Mouse (Mus musculus) liver, adult 2 months (tissue): ENCODE measurements around the gene Rbbp4. TPM values are rescaled to one million over a fixed set of nuclear protein-coding genes. Genes with fewer than 3 reads are reported as not detected.

Experiments
- DNase-seq: peaks from one replicate; pipeline ENCODE4 v3.0.0-alpha.2; 2011; ENCODE audit warnings: low read depth, low spot score; ENCODE audit errors: extremely low read depth
- H3K27ac ChIP-seq: fragments of 200-500 bp; replicated peaks from 2 replicates; pipeline ENCODE4 v1.5.1; 2012; ENCODE audit warnings: low read depth, mild to moderate bottlenecking, control low read depth, inconsistent platforms, low read length; ENCODE audit not compliant: insufficient read depth
- H3K27me3 ChIP-seq: fragments of 200-500 bp; 2 replicates; pipeline ENCODE4 v1.6.1; 2012; ENCODE audit warnings: mild to moderate bottlenecking, moderate library complexity, low read length, inconsistent platforms; ENCODE audit not compliant: control insufficient read depth, insufficient read depth
- H3K36me3 ChIP-seq: fragments of 200-500 bp; 2 replicates; pipeline ENCODE4 v1.6.1; 2012; ENCODE audit warnings: low read length, inconsistent platforms; ENCODE audit not compliant: control insufficient read depth, insufficient read depth
- H3K4me1 ChIP-seq: fragments of 200-500 bp; 2 replicates; pipeline ENCODE4 v1.6.1; 2011; ENCODE audit warnings: low read length; ENCODE audit not compliant: control insufficient read depth, insufficient read depth
- H3K4me3 ChIP-seq: fragments of 200-500 bp; 2 replicates; pipeline ENCODE4 v1.5.1; 2011; ENCODE audit warnings: low read depth, mild to moderate bottlenecking, control low read depth, low read length, moderate library complexity; ENCODE audit not compliant: insufficient read depth
- H3K79me2 ChIP-seq: fragments of 200-500 bp; 2 replicates; pipeline ENCODE4 v1.6.1; 2012; ENCODE audit warnings: inconsistent platforms, mild to moderate bottlenecking, low read length, moderate library complexity; ENCODE audit not compliant: control insufficient read depth, insufficient read depth
- H3K9ac ChIP-seq: fragments of 200-500 bp; 2 replicates; pipeline ENCODE4 v1.6.1; 2012; ENCODE audit warnings: low read depth, mild to moderate bottlenecking, control low read depth, inconsistent platforms, low read length
- CTCF ChIP-seq: fragments of 200-500 bp; IDR thresholded peaks from 2 replicates; pipeline ENCODE4 v1.5.1; 2011; ENCODE audit warnings: low read depth, low read length, control low read depth
- POLR2A ChIP-seq: fragments of 200-500 bp; IDR thresholded peaks from 2 replicates; pipeline ENCODE4 v1.6.1; 2011; ENCODE audit warnings: low read length, control low read depth; ENCODE audit not compliant: insufficient read depth; ENCODE audit errors: extremely low read depth
- WGBS: fragments of 180-500 bp; shearing (Covaris S2); methylation state at CpG from one replicate; pipeline ENCODE4 v1.1.7; 2018; 5-methylcytosine and 5-hydroxymethylcytosine counted together
- polyA plus RNA-seq: library from polyadenylated mRNA; depleted of rRNA; stranded (reverse); fragments of >200 nt; gene quantifications from 2 replicates; pipeline ENCODE4 v1.2.3, GENCODE M21; 2012
- total RNA-seq: library from RNA; depleted of rRNA; stranded (reverse); fragments of >200 nt; gene quantifications from 2 replicates; pipeline ENCODE4 v1.2.3, GENCODE M21; 2014

Gene Rbbp4
- total and polyA plus RNA-seq, 2 experiments, result 17.2 to 40.3 TPM

- no peak for DNase-seq
- H3K4me3 ChIP-seq, result no peak overlapping the region
- peaks cover 9% of the 10 kb centered on the region; the same call in 1 of the 2 replicates for H3K4me1 ChIP-seq
- peaks cover 26% of the 10 kb centered on the region for H3K36me3 ChIP-seq
- TF ChIP-seq POLR2A, result no peak
- no peak for TF ChIP-seq CTCF
- H3K9ac ChIP-seq, result no peak overlapping the region
- WGBS, result 97% methylated on average over 3 of the region's 3 CpGs
- H3K27me3 ChIP-seq, result no peaks in the 10 kb centered on the region
- peaks cover 13% of the 10 kb centered on the region; the same call in 1 of the 2 replicates for H3K79me2 ChIP-seq
- H3K27ac ChIP-seq, result no peak overlapping the region
These were observed 4.6 kb upstream of the Rbbp4 start for GRCm38 (mm10) chr4:129339743-129340142.

- Histone ChIP-seq H3K4me3 (peak overlapping the region; percentile 64), H3K36me3 (peaks cover 9% of the 10 kb centered on the region), H3K4me1 (peaks cover 23% of the 10 kb centered on the region), H3K9ac (peak overlapping the region; percentile 51), H3K27ac (peak overlapping the region; percentile 55), H3K27me3 (no peaks in the 10 kb centered on the region), H3K79me2 (peaks cover 21% of the 10 kb centered on the region; the same call in 1 of the 2 replicates)
- TF ChIP-seq POLR2A, result no peak
- DNase-seq, result no peak
- WGBS, result 38% methylated on average over 14 of the region's 14 CpGs
These were observed 1.1 kb upstream of the Rbbp4 start for GRCm38 (mm10) chr4:129336291-129336690.

- Histone ChIP-seq H3K27me3 (no peaks in the 10 kb centered on the region), H3K4me3 (peak overlapping the region; percentile 82), H3K36me3 (peaks cover 7% of the 10 kb centered on the region; the same call in 1 of the 2 replicates), H3K79me2 (peaks cover 26% of the 10 kb centered on the region), H3K27ac (peak overlapping the region; percentile 65), H3K9ac (peak overlapping the region; percentile 93), H3K4me1 (peaks cover 25% of the 10 kb centered on the region)
- DNase-seq, result no peak
- TF ChIP-seq POLR2A (no peak), CTCF (no peak)
- under 1% methylated on average over 62 of the region's 62 CpGs for WGBS
These were observed 424 bp downstream of the Rbbp4 start for GRCm38 (mm10) chr4:129334677-129335215.

GRCm38 (mm10) chr4:129332846-129333245, 2.3 kb downstream of the Rbbp4 start:
- TF ChIP-seq CTCF (no peak), POLR2A (no peak)
- Histone ChIP-seq H3K27ac (peak overlapping the region; percentile 44), H3K79me2 (peaks cover 28% of the 10 kb centered on the region), H3K36me3 (peaks cover 18% of the 10 kb centered on the region), H3K27me3 (no peaks in the 10 kb centered on the region), H3K4me1 (peaks cover 25% of the 10 kb centered on the region), H3K9ac (no peak overlapping the region), H3K4me3 (peak overlapping the region; percentile 20; the same call in 1 of the 2 replicates)
- DNase-seq, result peak; percentile 70
- 2% methylated on average over 1 of the region's 1 CpGs for WGBS

- no peak for TF ChIP-seq CTCF
- H3K36me3 ChIP-seq, result peaks cover 35% of the 10 kb centered on the region
- no peaks in the 10 kb centered on the region for H3K27me3 ChIP-seq
- peak overlapping the region; percentile 90 for H3K27ac ChIP-seq
- H3K4me1 ChIP-seq, result peaks cover 26% of the 10 kb centered on the region
- DNase-seq, result peak; percentile 83
- H3K9ac ChIP-seq, result peak overlapping the region; percentile 21
- no peak overlapping the region for H3K4me3 ChIP-seq
- WGBS, result 7% methylated on average over 1 of the region's 1 CpGs
- H3K79me2 ChIP-seq, result peaks cover 19% of the 10 kb centered on the region
These were observed 9.0 kb downstream of the Rbbp4 start for GRCm38 (mm10) chr4:129326191-129326590.

- no peak overlapping the region for H3K4me3 ChIP-seq
- peaks cover 26% of the 10 kb centered on the region for H3K4me1 ChIP-seq
- H3K9ac ChIP-seq, result no peak overlapping the region
- TF ChIP-seq CTCF, result no peak
- no peak for TF ChIP-seq POLR2A
- peaks cover 46% of the 10 kb centered on the region for H3K36me3 ChIP-seq
- H3K79me2 ChIP-seq, result peaks cover 14% of the 10 kb centered on the region; the same call in 1 of the 2 replicates
- no peak for DNase-seq
- H3K27ac ChIP-seq, result peak overlapping the region; percentile 87
- 14% methylated on average over 1 of the region's 1 CpGs for WGBS
- no peaks in the 10 kb centered on the region for H3K27me3 ChIP-seq
These were observed 10.4 kb downstream of the Rbbp4 start for GRCm38 (mm10) chr4:129324756-129325155.
